Mouse (Mus musculus) bone marrow, adult 2 months (tissue): ENCODE data around the gene Atxn1. TPM values are rescaled to one million over a fixed set of nuclear protein-coding genes. Genes with fewer than 3 reads are reported as not detected.

Experiments
- H3K27ac ChIP-seq: fragments of 200-500 bp; 2 replicates; pipeline ENCODE4 v1.5.1; 2012; ENCODE audit warnings: low read depth, mild to moderate bottlenecking, control low read depth, inconsistent platforms, low read length; ENCODE audit not compliant: control insufficient read depth, poor library complexity, insufficient read depth
- H3K4me1 ChIP-seq: fragments of 200-500 bp; 2 replicates; pipeline ENCODE4 v1.6.1; 2011; ENCODE audit warnings: low read length; ENCODE audit not compliant: control insufficient read depth, insufficient read depth
- H3K4me3 ChIP-seq: fragments of 200-500 bp; replicated peaks from 2 replicates; pipeline ENCODE3; 2011; ENCODE audit warnings: mild to moderate bottlenecking, low read depth, low read length, control low read depth; ENCODE audit not compliant: control insufficient read depth
- CTCF ChIP-seq: fragments of 200-500 bp; IDR thresholded peaks from 2 replicates; pipeline ENCODE4 v1.5.1; 2011; ENCODE audit warnings: low read length, control low read depth; ENCODE audit not compliant: control insufficient read depth, insufficient read depth
- POLR2A ChIP-seq: fragments of 200-500 bp; IDR thresholded peaks from 2 replicates; pipeline ENCODE4 v1.6.1; 2011; ENCODE audit warnings: low read depth, mild to moderate bottlenecking, control low read depth, low read length, borderline replicate concordance; ENCODE audit not compliant: control insufficient read depth
- WGBS: fragments of 180-500 bp; shearing (Covaris S2); methylation state at CpG from one replicate; pipeline ENCODE4 v1.1.7; 2018; 5-methylcytosine and 5-hydroxymethylcytosine counted together
- polyA plus RNA-seq: library from polyadenylated mRNA; stranded (reverse); fragments of >200 nt; gene quantifications from 2 replicates; pipeline ENCODE4 v1.2.4, GENCODE M21; 2011; ENCODE audit warnings: low replicate concordance; ENCODE audit not compliant: missing spikeins, insufficient read depth, insufficient read length

Atxn1 gene
- polyA plus RNA-seq, 1 experiment = 5.8 TPM

GRCm38 (mm10) chr13:45802620-45803410 is 162.0 kb downstream of the Atxn1 start:
- Histone ChIP-seq H3K27ac (no peak overlapping the region), H3K4me1 (no peaks in the 10 kb centered on the region), H3K4me3 (no peak overlapping the region)
- WGBS = 79% methylated on average over 15 of the region's 15 CpGs
- no peak for TF ChIP-seq POLR2A
- no peak for TF ChIP-seq CTCF

GRCm38 (mm10) chr13:45798248-45798647 is 166.6 kb downstream of the Atxn1 start:
- no peak overlapping the region for H3K27ac ChIP-seq
- TF ChIP-seq POLR2A = no peak
- TF ChIP-seq CTCF = no peak

GRCm38 (mm10) chr13:45797696-45798095 is 167.1 kb downstream of the Atxn1 start:
- 24% methylated on average over 6 of the region's 6 CpGs for WGBS
- Histone ChIP-seq H3K27ac (no peak overlapping the region), H3K4me3 (no peak overlapping the region), H3K4me1 (no peaks in the 10 kb centered on the region)
- TF ChIP-seq POLR2A (no peak), CTCF (no peak)

More at GRCm38 (mm10) chr13:45798248-45798647, 166.6 kb downstream of the Atxn1 start:
- Histone ChIP-seq H3K4me1 (no peaks in the 10 kb centered on the region), H3K4me3 (no peak overlapping the region)
- 59% methylated on average over 4 of the region's 4 CpGs for WGBS

GRCm38 (mm10) chr13:45796286-45796685 is 168.5 kb downstream of the Atxn1 start:
- Histone ChIP-seq H3K4me3 (no peak overlapping the region), H3K27ac (no peak overlapping the region), H3K4me1 (no peaks in the 10 kb centered on the region)
- WGBS = 86% methylated on average over 6 of the region's 6 CpGs
- TF ChIP-seq CTCF (no peak), POLR2A (no peak)

- WGBS = 55% methylated on average over 3 of the region's 3 CpGs
- Histone ChIP-seq H3K4me1 (no peaks in the 10 kb centered on the region), H3K4me3 (no peak overlapping the region), H3K27ac (no peak overlapping the region)
- no peak for TF ChIP-seq POLR2A
Measured at GRCm38 (mm10) chr13:45793796-45794195, 171.0 kb downstream of the Atxn1 start.

GRCm38 (mm10) chr13:45786409-45786808 is 178.4 kb downstream of the Atxn1 start:
- Histone ChIP-seq H3K4me3 (no peak overlapping the region), H3K27ac (no peak overlapping the region), H3K4me1 (no peaks in the 10 kb centered on the region; the same call in 1 of the 2 replicates)
- 49% methylated on average over 7 of the region's 7 CpGs for WGBS
- TF ChIP-seq POLR2A (no peak), CTCF (no peak)

- no peak overlapping the region for H3K4me3 ChIP-seq
- H3K27ac ChIP-seq = no peak overlapping the region
- no peaks in the 10 kb centered on the region; the same call in 1 of the 2 replicates for H3K4me1 ChIP-seq
- 84% methylated on average over 10 of the region's 10 CpGs for WGBS
- TF ChIP-seq POLR2A (no peak), CTCF (no peak)
Measured at GRCm38 (mm10) chr13:45783681-45784080, 181.1 kb downstream of the Atxn1 start.

GRCm38 (mm10) chr13:45778750-45779149 is 186.1 kb downstream of the Atxn1 start:
- Histone ChIP-seq H3K27ac (no peak overlapping the region), H3K4me3 (no peak overlapping the region), H3K4me1 (no peaks in the 10 kb centered on the region)
- 86% methylated on average over 5 of the region's 5 CpGs for WGBS
- TF ChIP-seq CTCF (peak; percentile 32; the same call in 1 of the 2 replicates), POLR2A (no peak)
